Mouse (Mus musculus) heart, embryonic 13.5 days (tissue): ENCODE data around the gene Psma2. TPM values are rescaled to one million over a fixed set of nuclear protein-coding genes. Genes with fewer than 3 reads are reported as not detected.

ENCODE experiments used
- ATAC-seq: fragments of 200-750 bp; cut with Nextera tagmentation; 2 replicates; pipeline ENCODE4 v1.8.0; 2017; ENCODE audit warnings: moderate TSS enrichment; ENCODE audit not compliant: insufficient number of reproducible peaks, low FRiP score, low TSS enrichment; ENCODE audit errors: extremely low read depth
- H3K27ac ChIP-seq: fragments of 300-500 bp; sonication (generic); replicated peaks from 2 replicates; pipeline ENCODE4 v1.5.1; 2015; ENCODE audit warnings: moderate library complexity, mild to moderate bottlenecking, inconsistent platforms
- H3K27me3 ChIP-seq: fragments of 300-500 bp; sonication (generic); replicated peaks from 2 replicates; pipeline ENCODE4 v1.6.1; 2015; ENCODE audit warnings: mild to moderate bottlenecking, inconsistent platforms
- H3K36me3 ChIP-seq: fragments of 300-500 bp; sonication (generic); 2 replicates; pipeline ENCODE4 v1.6.1; 2015; ENCODE audit warnings: mild to moderate bottlenecking, inconsistent platforms
- H3K4me1 ChIP-seq: fragments of 300-500 bp; sonication (generic); 2 replicates; pipeline ENCODE4 v1.6.1; 2015; ENCODE audit warnings: inconsistent platforms
- H3K4me2 ChIP-seq: fragments of 300-500 bp; sonication (generic); 2 replicates; pipeline ENCODE4 v1.6.1; 2015; ENCODE audit warnings: inconsistent platforms, mild to moderate bottlenecking, moderate library complexity
- H3K4me3 ChIP-seq: fragments of 300-500 bp; sonication (generic); 2 replicates; pipeline ENCODE4 v1.5.1; 2015; ENCODE audit warnings: moderate library complexity, mild to moderate bottlenecking, inconsistent platforms
- H3K9ac ChIP-seq: fragments of 300-500 bp; sonication (generic); 2 replicates; pipeline ENCODE4 v1.6.1; 2015; ENCODE audit warnings: inconsistent platforms, mild to moderate bottlenecking, moderate library complexity
- H3K9me3 ChIP-seq: fragments of 300-500 bp; sonication (generic); 2 replicates; pipeline ENCODE4 v1.6.1; 2016; ENCODE audit warnings: inconsistent platforms
- WGBS: fragments of 180-500 bp; shearing (Covaris S2); methylation state at CpG from one replicate; pipeline ENCODE4 v1.1.7; 2015; ENCODE audit warnings: mixed read lengths; 5-methylcytosine and 5-hydroxymethylcytosine counted together
- polyA plus RNA-seq: library from polyadenylated mRNA; unstranded; fragments of >200 nt; fragmentation: Nextera tagmentation; extraction: Ambion mirVana; gene quantifications from 2 replicates; pipeline ENCODE4 v1.2.1, GENCODE M21; 2015

Psma2 gene
- polyA plus RNA-seq, result 143 and 169 TPM in 2 replicates

- under 1% methylated on average over 42 of the region's 42 CpGs for WGBS
- Histone ChIP-seq H3K4me2 (peak within 1 kb of the TSS; percentile 81), H3K27ac (peak within 1 kb of the TSS; percentile 70), H3K9me3 (no peaks in the 10 kb centered on the region), H3K4me3 (peak within 1 kb of the TSS; percentile 85), H3K9ac (peak within 1 kb of the TSS; percentile 97), H3K36me3 (peaks cover 41% of the 10 kb centered on the region), H3K4me1 (peaks cover 19% of the 10 kb centered on the region), H3K27me3 (no peaks in the 10 kb centered on the region)
- peak; percentile 97 for ATAC-seq
Observed at GRCm38 (mm10) chr13:14612926-14613529, at the start of gene Psma2, which contains the start of gene Mrpl32. Gene Psma2, plus strand, starts transcription at chr13:14613240. Gene Mrpl32, minus strand, starts transcription at chr13:14613165.

GRCm38 (mm10) chr13:14574128-14574527 lies 38.9 kb upstream of the Psma2 start:
- Histone ChIP-seq H3K27me3 (no peaks in the 10 kb centered on the region), H3K4me1 (no peaks in the 10 kb centered on the region), H3K4me3 (no peak overlapping the region), H3K9ac (no peak overlapping the region), H3K27ac (no peak overlapping the region), H3K4me2 (no peak overlapping the region), H3K36me3 (no peaks in the 10 kb centered on the region), H3K9me3 (peaks cover 3% of the 10 kb centered on the region; the same call in 1 of the 2 replicates)
- no peak for ATAC-seq

GRCm38 (mm10) chr13:14580392-14580791 lies 32.6 kb upstream of the Psma2 start:
- no peak for ATAC-seq
- H3K4me2 ChIP-seq, result no peak overlapping the region
- WGBS, result 59% methylated on average over 3 of the region's 3 CpGs
- no peak overlapping the region for H3K4me3 ChIP-seq
- H3K4me1 ChIP-seq, result no peaks in the 10 kb centered on the region
- H3K9ac ChIP-seq, result no peak overlapping the region
- no peaks in the 10 kb centered on the region for H3K27me3 ChIP-seq
- no peaks in the 10 kb centered on the region for H3K36me3 ChIP-seq
- peaks cover 3% of the 10 kb centered on the region; the same call in 1 of the 2 replicates for H3K9me3 ChIP-seq
- no peak overlapping the region for H3K27ac ChIP-seq

- H3K4me3 ChIP-seq, result no peak overlapping the region
- 90% methylated on average over 2 of the region's 2 CpGs for WGBS
- no peak for ATAC-seq
- H3K9ac ChIP-seq, result no peak overlapping the region
- no peak overlapping the region for H3K4me2 ChIP-seq
- H3K9me3 ChIP-seq, result no peaks in the 10 kb centered on the region
- H3K27me3 ChIP-seq, result no peaks in the 10 kb centered on the region
- no peaks in the 10 kb centered on the region for H3K36me3 ChIP-seq
- H3K4me1 ChIP-seq, result no peaks in the 10 kb centered on the region
- H3K27ac ChIP-seq, result no peak overlapping the region
Observed at GRCm38 (mm10) chr13:14602744-14603143, 10.3 kb upstream of the Psma2 start.

- H3K4me2 ChIP-seq, result no peak overlapping the region
- no peak overlapping the region for H3K9ac ChIP-seq
- H3K4me1 ChIP-seq, result peaks cover 9% of the 10 kb centered on the region
- no peaks in the 10 kb centered on the region for H3K27me3 ChIP-seq
- no peak overlapping the region for H3K27ac ChIP-seq
- ATAC-seq, result no peak
- H3K36me3 ChIP-seq, result peaks cover 21% of the 10 kb centered on the region
- no peak overlapping the region for H3K4me3 ChIP-seq
- no peaks in the 10 kb centered on the region for H3K9me3 ChIP-seq
Observed at GRCm38 (mm10) chr13:14607616-14608015, 5.4 kb upstream of the Psma2 start.

- Histone ChIP-seq H3K9ac (peak overlapping the region; percentile 92), H3K9me3 (no peaks in the 10 kb centered on the region), H3K27ac (peak overlapping the region; percentile 53; the same call in 1 of the 2 replicates), H3K4me3 (peak overlapping the region; percentile 85), H3K27me3 (no peaks in the 10 kb centered on the region), H3K4me2 (peak overlapping the region; percentile 81), H3K36me3 (peaks cover 35% of the 10 kb centered on the region), H3K4me1 (peaks cover 19% of the 10 kb centered on the region)
- 5% methylated on average over 10 of the region's 10 CpGs for WGBS
- ATAC-seq, result no peak
Observed at GRCm38 (mm10) chr13:14612463-14612862, 577 bp upstream of the Psma2 start.

GRCm38 (mm10) chr13:14613553-14613952 lies 513 bp downstream of the Psma2 start:
- Histone ChIP-seq H3K9ac (peak overlapping the region; percentile 97), H3K27ac (peak overlapping the region; percentile 70), H3K4me3 (peak overlapping the region; percentile 85), H3K9me3 (no peaks in the 10 kb centered on the region), H3K4me2 (peak overlapping the region; percentile 79), H3K4me1 (peaks cover 19% of the 10 kb centered on the region), H3K36me3 (peaks cover 43% of the 10 kb centered on the region), H3K27me3 (no peaks in the 10 kb centered on the region)
- 1% methylated on average over 9 of the region's 9 CpGs for WGBS
- no peak for ATAC-seq

- Histone ChIP-seq H3K4me3 (no peak overlapping the region), H3K4me2 (no peak overlapping the region), H3K36me3 (peaks cover 65% of the 10 kb centered on the region), H3K4me1 (peaks cover 10% of the 10 kb centered on the region), H3K9me3 (no peaks in the 10 kb centered on the region), H3K9ac (no peak overlapping the region), H3K27me3 (no peaks in the 10 kb centered on the region), H3K27ac (no peak overlapping the region)
- WGBS, result 38% methylated on average over 2 of the region's 2 CpGs
- ATAC-seq, result no peak
Observed at GRCm38 (mm10) chr13:14618724-14619123, 5.7 kb downstream of the Psma2 start.

GRCm38 (mm10) chr13:14629726-14630641 lies 16.9 kb downstream of the Psma2 start, which contains the start of gene AW209491:
Gene AW209491, plus strand, starts transcription at chr13:14630154.
- WGBS, result 1% methylated on average over 29 of the region's 29 CpGs
- H3K27ac ChIP-seq, result peak within 1 kb of the TSS; percentile 78
- peak within 1 kb of the TSS; percentile 81 for H3K4me2 ChIP-seq
- H3K36me3 ChIP-seq, result peaks cover 34% of the 10 kb centered on the region
- H3K9ac ChIP-seq, result peak within 1 kb of the TSS; percentile 89
- peak within 1 kb of the TSS; percentile 73 for H3K4me3 ChIP-seq
- H3K27me3 ChIP-seq, result no peaks in the 10 kb centered on the region
- peak; percentile 88 for ATAC-seq
- peaks cover 12% of the 10 kb centered on the region for H3K4me1 ChIP-seq
- no peaks in the 10 kb centered on the region for H3K9me3 ChIP-seq

- 65% methylated on average over 1 of the region's 1 CpGs for WGBS
- no peak for ATAC-seq
- peaks cover 41% of the 10 kb centered on the region for H3K36me3 ChIP-seq
- no peak overlapping the region for H3K4me3 ChIP-seq
- no peaks in the 10 kb centered on the region for H3K4me1 ChIP-seq
- no peak overlapping the region for H3K27ac ChIP-seq
- H3K4me2 ChIP-seq, result no peak overlapping the region
- H3K9me3 ChIP-seq, result no peaks in the 10 kb centered on the region
- H3K27me3 ChIP-seq, result no peaks in the 10 kb centered on the region
- H3K9ac ChIP-seq, result no peak overlapping the region
Observed at GRCm38 (mm10) chr13:14639998-14640397, 27.0 kb downstream of the Psma2 start.

GRCm38 (mm10) chr13:14649301-14649700 lies 36.3 kb downstream of the Psma2 start:
- ATAC-seq, result no peak
- Histone ChIP-seq H3K27ac (no peak overlapping the region), H3K36me3 (no peaks in the 10 kb centered on the region), H3K4me1 (no peaks in the 10 kb centered on the region), H3K27me3 (no peaks in the 10 kb centered on the region), H3K9me3 (0 out of 2 replicates have a peak, but pooled peaks cover 6% of the 10 kb centered on the region), H3K4me3 (no peak overlapping the region), H3K9ac (no peak overlapping the region), H3K4me2 (no peak overlapping the region)
- 33% methylated on average over 1 of the region's 1 CpGs for WGBS
